Mouse (Mus musculus) megakaryocyte-erythroid progenitor cell, adult 5-6 weeks (primary cell): Measurements from ENCODE around the gene Lrpprc. TPM values are rescaled to one million over a fixed set of nuclear protein-coding genes. Genes with fewer than 3 reads are reported as not detected.

Experiments
- ATAC-seq: replicated peaks from 2 replicates; pipeline ENCODE4 v1.8.0; 2016; ENCODE audit warnings: mild to moderate bottlenecking, inconsistent platforms; ENCODE audit not compliant: severe bottlenecking, poor library complexity, low FRiP score, low TSS enrichment
- total RNA-seq, 2 experiments: library from RNA; stranded (forward) in 1 of 2; stranded (reverse) in 1 of 2; fragments of 200-1000, 215-1000 nt in 1 of 2; fragments of >200 nt in 1 of 2; fragmentation: Nextera tagmentation in 1 of 2; gene quantifications; 2 replicates each; pipeline ENCODE4 v1.2.3; 2014 to 2017

Lrpprc gene
- total RNA-seq, 2 experiments from 2014 or later: 63.8 to 115 TPM

DNA sequence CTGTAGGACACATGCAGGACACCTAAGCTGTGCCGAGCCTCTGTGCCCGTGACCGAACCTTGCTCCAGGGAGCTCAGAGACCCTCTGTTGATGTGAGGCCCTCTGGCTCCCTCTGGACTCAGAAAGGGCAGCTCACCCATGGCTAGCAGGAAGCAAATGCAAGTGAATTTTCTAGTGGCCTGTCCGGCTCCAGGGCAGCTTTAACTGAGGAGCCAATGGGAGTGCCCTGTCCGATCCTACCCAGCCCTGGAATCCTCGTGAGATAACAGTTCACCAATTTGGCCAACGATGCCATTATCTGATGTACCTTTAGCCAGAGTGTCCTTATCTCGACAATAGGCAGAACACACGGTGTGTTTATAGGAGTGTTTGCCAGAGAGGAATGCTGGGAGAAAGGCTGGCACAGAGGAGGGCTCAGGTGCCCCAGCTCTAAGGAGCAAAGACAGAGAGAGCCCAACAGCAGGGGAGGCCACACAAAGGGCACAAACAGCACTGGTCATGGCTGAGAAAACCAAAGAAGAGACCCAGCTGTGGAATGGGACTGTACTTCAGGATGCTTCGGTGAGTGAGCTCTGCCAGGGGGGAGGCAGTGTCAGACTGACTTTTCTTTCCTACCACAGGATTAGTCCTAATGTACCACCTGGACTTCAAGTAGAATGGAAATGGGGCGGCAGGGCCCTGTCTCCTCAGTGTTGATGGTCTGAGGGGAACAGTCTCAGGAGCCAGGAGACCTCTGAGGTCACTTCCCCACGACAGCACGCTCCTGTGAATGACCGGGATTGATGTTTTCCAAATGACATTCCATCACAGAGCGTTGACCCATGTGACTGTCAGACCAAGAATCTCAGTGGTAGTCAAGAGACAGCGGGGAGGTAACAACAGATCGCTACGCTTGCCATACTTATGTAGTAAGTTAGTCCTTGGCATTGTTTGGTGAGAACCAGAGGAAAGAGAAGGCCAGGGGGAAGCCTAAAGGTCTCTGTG, 107.6 kb downstream of the Lrpprc start, which contains the start of gene Abcg5:
Abcg5 (minus strand) TSS at position 278 of the 984 bp plus-strand sequence.
- no peak for ATAC-seq

GRCm38 (mm10) chr17:84681670-84682069, 108.9 kb downstream of the Lrpprc start:
- ATAC-seq: no peak

DNA sequence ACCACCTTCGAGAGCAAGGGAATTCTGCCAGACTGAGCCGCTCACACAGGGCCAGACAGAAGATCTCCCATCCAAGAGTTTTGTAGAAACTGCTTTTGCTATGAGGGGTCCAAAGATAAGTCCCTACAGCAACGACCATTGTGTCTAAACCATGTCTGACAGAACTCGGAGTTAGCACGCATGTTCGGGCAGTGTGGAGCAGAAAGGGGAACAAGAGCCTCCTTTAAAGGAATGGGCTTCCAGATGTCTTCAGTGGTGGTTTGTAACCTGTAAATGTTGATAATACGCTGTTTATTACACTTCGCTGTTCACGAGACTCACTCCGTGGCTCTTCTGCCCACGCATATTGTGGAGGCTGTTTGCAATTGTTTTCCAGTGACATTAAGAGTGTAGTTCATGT, 113.0 kb downstream of the Lrpprc start:
- no peak for ATAC-seq

DNA sequence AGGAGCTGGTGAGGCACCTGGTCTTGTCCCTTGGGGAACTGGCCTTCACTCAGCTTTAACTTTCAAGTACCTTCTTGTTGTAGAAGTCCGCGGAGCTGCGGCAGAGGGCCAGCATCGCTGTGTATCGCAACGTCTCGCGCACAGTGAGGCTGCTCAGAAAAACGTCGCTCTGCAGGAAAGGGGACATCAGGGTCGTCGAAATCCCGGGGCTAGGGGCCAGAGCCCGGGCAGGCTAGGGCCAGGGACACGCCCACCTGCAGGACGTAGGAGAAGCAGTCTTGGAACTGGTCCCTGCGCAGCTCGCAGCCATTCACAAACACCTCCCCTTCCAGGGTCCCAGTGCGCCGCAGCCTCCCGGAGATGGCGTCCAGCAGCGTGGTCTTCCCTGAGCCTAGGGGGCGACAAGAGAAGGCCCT, 114.6 kb downstream of the Lrpprc start, which contains the start of gene Abcg8:
Abcg8 (plus strand) TSS at position 352 of the 416 bp plus-strand sequence.
- no peak for ATAC-seq

DNA sequence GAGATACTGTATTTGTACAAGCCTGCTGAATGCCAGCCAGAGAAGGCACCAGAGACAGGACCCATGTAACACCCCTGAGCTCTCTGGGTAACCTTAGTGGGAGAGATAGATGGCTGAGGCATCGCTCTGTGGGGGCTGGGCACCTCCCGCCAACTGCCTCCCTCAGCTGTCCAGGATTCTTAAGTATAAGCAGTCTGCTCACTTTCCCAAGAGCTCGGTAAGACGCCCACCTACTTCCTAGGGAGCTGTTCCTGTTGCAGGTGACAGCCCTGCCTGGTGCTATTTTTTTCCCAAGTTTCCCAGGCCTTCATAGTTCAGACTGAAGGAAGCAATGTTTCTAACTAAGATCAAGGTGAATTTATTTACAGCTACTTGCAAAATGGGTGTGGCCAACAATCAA, 115.4 kb downstream of the Lrpprc start:
- no peak for ATAC-seq

DNA sequence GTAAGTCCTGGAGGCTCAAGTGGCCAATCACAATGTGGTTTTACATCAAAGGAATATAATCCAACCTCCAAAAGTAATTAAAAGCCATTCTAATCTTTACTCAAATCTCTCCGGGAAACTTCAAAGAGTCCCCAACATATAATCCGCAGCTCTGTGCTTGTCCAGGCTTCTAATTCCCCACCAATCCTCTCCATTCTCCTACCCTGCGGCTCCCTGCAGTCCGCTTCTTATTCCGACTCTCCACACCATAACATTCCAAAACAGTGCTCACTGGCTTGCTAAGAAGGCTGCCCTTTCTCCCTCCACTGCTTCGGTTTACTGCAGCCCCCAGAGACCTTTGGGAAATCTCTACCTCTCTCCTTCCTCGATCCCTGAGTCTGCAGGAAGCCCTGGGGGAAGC, 116.5 kb downstream of the Lrpprc start:
- ATAC-seq: no peak

GRCm38 (mm10) chr17:84672376-84673369, 117.9 kb downstream of the Lrpprc start:
- no peak for ATAC-seq

GRCm38 (mm10) chr17:84667848-84668247, 122.7 kb downstream of the Lrpprc start:
- peak; percentile 52; the same call in 1 of the 2 replicates for ATAC-seq

GRCm38 (mm10) chr17:84665691-84666090, 124.9 kb downstream of the Lrpprc start:
- no peak for ATAC-seq

GRCm38 (mm10) chr17:84665053-84665452, 125.5 kb downstream of the Lrpprc start:
- ATAC-seq: no peak

DNA sequence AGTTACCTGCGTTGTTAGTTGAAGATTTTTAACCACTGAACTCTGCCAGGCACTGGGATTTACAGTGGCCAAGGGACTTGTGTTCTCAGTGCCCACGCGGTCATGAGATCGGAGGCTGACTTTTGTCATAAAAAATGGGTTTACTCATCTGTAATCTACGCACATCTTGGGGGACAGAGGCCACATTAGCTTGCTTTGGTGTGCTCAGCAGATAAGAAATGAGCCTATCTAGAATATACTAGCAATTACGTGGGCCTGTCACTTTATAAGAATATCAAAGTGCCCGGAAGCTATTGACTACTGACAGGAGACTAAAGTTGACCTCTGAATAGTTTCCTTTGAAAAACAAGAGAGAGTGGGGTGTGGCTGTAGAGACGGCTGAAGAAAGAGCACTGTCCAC, 131.6 kb downstream of the Lrpprc start:
- no peak for ATAC-seq

GRCm38 (mm10) chr17:84658195-84658594, 132.4 kb downstream of the Lrpprc start:
- ATAC-seq: no peak

DNA sequence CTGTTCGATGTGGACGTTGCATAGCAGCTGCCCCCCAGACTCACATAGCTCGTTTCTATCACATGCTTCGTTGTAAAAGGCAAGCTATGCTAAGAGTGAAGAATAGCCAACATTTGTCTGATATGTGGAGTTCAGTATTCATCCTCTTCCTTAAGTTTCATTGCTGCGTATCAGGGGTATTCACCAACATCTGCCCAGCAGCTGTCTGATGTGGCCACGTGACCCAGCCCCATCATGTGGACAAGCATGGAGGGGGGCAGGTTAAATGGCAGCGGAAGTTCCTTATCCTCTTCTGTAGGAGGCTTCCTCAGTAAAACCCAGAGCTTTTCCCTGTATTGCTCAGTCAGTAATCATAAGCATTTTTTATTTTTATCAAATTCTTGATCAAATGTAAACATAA, 132.8 kb downstream of the Lrpprc start:
- no peak for ATAC-seq

DNA sequence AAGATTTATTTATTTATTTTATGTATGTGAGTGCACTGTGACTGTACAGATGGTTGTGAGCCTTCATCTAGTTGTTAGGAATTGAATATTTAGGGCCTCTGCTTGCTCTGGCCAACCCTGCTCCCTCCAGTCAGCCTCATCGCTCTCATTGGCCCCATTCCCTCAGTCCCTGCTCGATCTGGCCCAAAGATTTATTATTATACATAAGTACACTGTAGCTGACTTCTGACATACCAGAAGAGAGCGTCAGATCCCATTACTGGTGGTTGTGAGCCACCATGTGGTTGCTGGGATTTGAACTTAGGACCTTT, 133.2 kb downstream of the Lrpprc start:
- ATAC-seq: no peak

GRCm38 (mm10) chr17:84656653-84657421, 133.8 kb downstream of the Lrpprc start:
- no peak for ATAC-seq

DNA sequence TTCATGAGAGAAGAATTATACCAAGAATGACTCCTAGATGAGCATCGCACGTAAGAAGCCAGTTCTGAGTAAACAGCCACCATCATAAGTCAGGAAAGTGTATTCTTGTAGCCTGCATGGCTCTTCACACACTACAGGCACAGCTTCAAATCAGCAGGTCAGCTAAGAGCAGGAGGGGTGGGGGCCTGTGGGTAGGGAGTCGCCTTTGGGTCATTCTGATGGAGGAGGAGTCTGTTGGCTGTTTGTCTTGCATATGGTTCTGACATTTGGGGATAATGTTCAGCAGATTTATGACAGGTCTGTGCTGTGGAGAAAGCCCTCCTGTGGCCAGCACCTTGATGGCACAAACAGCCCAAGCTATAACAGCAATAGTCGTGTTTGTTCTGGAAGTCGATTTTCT, 134.4 kb downstream of the Lrpprc start:
- no peak for ATAC-seq
